Mouse (Mus musculus) spleen, adult 2 months (tissue): ENCODE data around the gene Asb2. TPM values are rescaled to one million over a fixed set of nuclear protein-coding genes. Genes with fewer than 3 reads are reported as not detected.

Experiments
- DNase-seq, 2 experiments: peaks; one replicate each; pipeline versions ENCODE4 v3.0.0 to v3.0.0-alpha.2; 2012 to 2021; ENCODE audit warnings: low spot score in 2 of 2, low read depth in 1 of 2
- H3K27ac ChIP-seq: fragments of 200-500 bp; 2 replicates; pipeline ENCODE4 v1.5.1; 2012; ENCODE audit warnings: low read length, inconsistent platforms; ENCODE audit not compliant: insufficient read depth
- H3K27me3 ChIP-seq: fragments of 200-500 bp; 2 replicates; pipeline ENCODE4 v1.6.1; 2012; ENCODE audit warnings: mild to moderate bottlenecking, moderate library complexity, low read length, inconsistent platforms; ENCODE audit not compliant: control insufficient read depth, insufficient read depth
- H3K36me3 ChIP-seq: fragments of 200-500 bp; 2 replicates; pipeline ENCODE4 v1.6.1; 2012; ENCODE audit warnings: mild to moderate bottlenecking, low read length, inconsistent platforms; ENCODE audit not compliant: control insufficient read depth, insufficient read depth
- H3K4me1 ChIP-seq: fragments of 200-500 bp; 2 replicates; pipeline ENCODE4 v1.6.1; 2011; ENCODE audit warnings: inconsistent platforms; ENCODE audit not compliant: control insufficient read depth, insufficient read depth, insufficient read length
- H3K4me3 ChIP-seq: fragments of 200-500 bp; 2 replicates; pipeline ENCODE4 v1.5.1; 2011; ENCODE audit warnings: mild to moderate bottlenecking, inconsistent platforms; ENCODE audit not compliant: insufficient read depth, insufficient read length; ENCODE audit errors: extremely low read depth
- CTCF ChIP-seq: fragments of 200-500 bp; IDR thresholded peaks from 2 replicates; pipeline ENCODE4 v1.5.1; 2011; ENCODE audit warnings: mild to moderate bottlenecking, inconsistent platforms; ENCODE audit not compliant: insufficient read depth, insufficient read length, insufficient replicate concordance; ENCODE audit errors: extremely low read depth
- POLR2A ChIP-seq: fragments of 200-500 bp; IDR thresholded peaks from 2 replicates; pipeline ENCODE4 v1.6.1; 2011; ENCODE audit warnings: low read depth, low read length, inconsistent platforms
- WGBS: fragments of 180-500 bp; shearing (Covaris S2); methylation state at CpG from one replicate; pipeline ENCODE4 v1.1.7; 2018; 5-methylcytosine and 5-hydroxymethylcytosine counted together
- polyA plus RNA-seq: library from polyadenylated mRNA; depleted of rRNA; stranded (reverse); fragments of >200 nt; gene quantifications from 2 replicates; pipeline ENCODE4 v1.2.3, GENCODE M21; 2012

Gene Asb2
- polyA plus RNA-seq, 1 experiment = 128 TPM

DNA sequence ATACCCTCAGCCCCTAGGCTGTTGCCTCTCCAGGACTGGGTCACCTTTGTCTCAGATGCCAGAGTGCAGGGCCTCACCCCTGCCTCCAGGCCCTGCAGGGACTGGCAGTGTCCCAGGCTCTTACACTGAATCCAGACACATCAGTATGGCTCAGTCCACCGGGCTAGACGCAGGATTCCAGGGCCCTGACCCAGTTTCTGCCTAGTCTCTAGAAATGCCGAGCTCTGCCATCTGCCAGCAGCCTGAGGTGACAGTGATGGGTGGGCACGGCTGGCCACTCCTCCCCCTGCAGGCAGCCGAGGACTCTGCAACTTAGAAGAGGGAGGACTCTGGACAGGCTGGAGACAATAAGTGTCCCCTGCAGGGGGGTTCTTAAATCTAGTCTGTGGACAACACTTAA, 2.3 kb downstream of the Asb2 start:
- Histone ChIP-seq H3K36me3 (no peaks in the 10 kb centered on the region), H3K27me3 (no peaks in the 10 kb centered on the region), H3K4me1 (no peaks in the 10 kb centered on the region), H3K27ac (no peak overlapping the region), H3K4me3 (no peak overlapping the region)
- no peak for DNase-seq
- TF ChIP-seq POLR2A = no peak
- TF ChIP-seq CTCF = no peak
- WGBS = 23% methylated on average over 5 of the region's 5 CpGs

DNA sequence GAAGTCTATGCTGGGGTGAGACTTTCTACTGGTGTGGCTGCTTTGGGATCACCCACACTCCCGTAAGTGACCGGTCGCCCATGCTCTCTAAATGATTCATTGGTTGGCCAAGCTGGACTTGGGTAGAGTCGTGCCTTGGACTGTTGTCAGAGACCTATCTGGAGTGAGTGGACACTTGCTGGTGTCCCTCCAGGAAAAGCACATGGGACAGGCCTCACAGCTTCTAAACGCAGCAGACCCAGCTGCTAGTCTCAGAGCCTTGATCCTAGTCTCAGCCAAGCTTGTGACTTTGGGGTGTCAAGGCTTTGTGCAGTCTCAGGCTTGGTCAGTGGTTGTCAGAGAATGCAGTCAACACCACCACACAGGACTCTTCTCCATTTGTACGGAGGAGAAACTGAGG, 3.1 kb downstream of the Asb2 start:
- Histone ChIP-seq H3K36me3 (no peaks in the 10 kb centered on the region), H3K27me3 (no peaks in the 10 kb centered on the region), H3K4me3 (no peak overlapping the region), H3K4me1 (peaks cover 6% of the 10 kb centered on the region; the same call in 1 of the 2 replicates), H3K27ac (no peak overlapping the region)
- TF ChIP-seq CTCF = no peak
- no peak for TF ChIP-seq POLR2A
- no peak for DNase-seq
- 90% methylated on average over 6 of the region's 6 CpGs for WGBS

DNA sequence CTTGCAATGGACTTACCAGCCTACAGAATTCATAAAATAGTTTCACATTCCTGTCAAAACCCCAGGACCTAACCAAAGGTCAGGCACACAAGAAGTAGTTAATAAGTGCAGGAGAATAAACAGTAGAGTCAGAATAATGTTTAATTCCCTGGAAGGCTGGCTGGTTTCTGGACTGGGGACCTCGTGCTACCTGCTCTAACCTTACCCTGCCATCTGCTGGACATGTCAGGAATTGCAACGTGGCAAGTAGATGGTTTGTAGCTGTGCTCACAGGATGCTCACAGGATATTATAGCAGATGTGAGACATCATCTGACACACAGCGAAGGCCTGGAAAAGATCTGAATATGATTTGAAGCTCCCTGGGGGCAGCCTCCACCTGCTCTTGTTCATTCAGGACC, 7.3 kb downstream of the Asb2 start:
- WGBS = 0% methylated on average over 3 of the region's 3 CpGs
- Histone ChIP-seq H3K4me3 (no peak overlapping the region), H3K4me1 (peaks cover 31% of the 10 kb centered on the region), H3K27me3 (no peaks in the 10 kb centered on the region), H3K36me3 (no peaks in the 10 kb centered on the region), H3K27ac (no peak overlapping the region)
- DNase-seq = peak; percentile 61 to 81
- TF ChIP-seq CTCF (peak; percentile 89; the same call in 1 of the 2 replicates), POLR2A (no peak)

DNA sequence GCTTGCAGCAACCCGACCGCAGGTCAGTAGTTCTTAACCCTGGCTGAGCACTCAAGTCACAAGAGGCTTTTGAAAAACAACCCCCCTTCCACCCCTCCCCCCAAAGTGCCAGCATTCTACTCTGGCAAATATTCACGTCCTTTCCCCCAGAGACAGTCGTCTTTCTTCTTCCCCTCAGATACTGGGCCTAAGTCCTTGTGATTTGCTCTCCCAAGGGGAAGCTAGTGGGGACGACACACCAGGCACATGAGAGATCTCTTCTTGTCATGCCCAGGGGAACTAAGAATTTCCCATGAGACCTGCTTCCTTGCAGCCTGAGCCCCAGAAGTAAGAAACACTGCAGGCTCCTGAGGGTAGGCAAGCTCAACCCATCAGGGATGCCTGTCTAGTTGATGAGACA, 8.4 kb downstream of the Asb2 start:
- H3K27ac ChIP-seq = peak overlapping the region; percentile 34; the same call in 1 of the 2 replicates
- H3K4me3 ChIP-seq = no peak overlapping the region
- no peak for TF ChIP-seq CTCF
- no peak for TF ChIP-seq POLR2A
- H3K4me1 ChIP-seq = peaks cover 36% of the 10 kb centered on the region
- H3K36me3 ChIP-seq = no peaks in the 10 kb centered on the region
- WGBS = 37% methylated on average over 5 of the region's 5 CpGs
- no peaks in the 10 kb centered on the region for H3K27me3 ChIP-seq
- no peak for DNase-seq

DNA sequence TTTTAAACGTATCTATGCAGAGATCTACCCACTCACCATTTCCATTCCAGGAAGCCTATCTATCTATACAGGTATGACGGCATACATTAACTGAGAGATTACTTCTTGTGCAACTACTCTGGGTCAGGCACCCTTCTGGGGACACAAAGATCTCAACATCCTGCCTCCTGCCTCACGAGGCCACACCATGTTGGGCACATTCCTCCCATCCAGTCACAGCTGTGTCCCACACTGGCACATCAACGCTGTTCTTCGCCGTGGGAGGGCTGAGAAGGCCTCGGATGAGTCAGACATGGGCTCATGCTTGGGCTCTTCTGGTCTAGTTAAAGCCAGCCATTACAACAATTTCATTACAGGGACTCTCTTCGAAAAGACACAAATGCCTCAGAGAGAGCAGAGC, 8.9 kb downstream of the Asb2 start:
- Histone ChIP-seq H3K27ac (peak overlapping the region; percentile 17), H3K4me3 (no peak overlapping the region), H3K27me3 (no peaks in the 10 kb centered on the region), H3K36me3 (no peaks in the 10 kb centered on the region), H3K4me1 (peaks cover 40% of the 10 kb centered on the region)
- 59% methylated on average over 8 of the region's 8 CpGs for WGBS
- DNase-seq = no peak
- no peak for TF ChIP-seq POLR2A
- TF ChIP-seq CTCF = no peak

DNA sequence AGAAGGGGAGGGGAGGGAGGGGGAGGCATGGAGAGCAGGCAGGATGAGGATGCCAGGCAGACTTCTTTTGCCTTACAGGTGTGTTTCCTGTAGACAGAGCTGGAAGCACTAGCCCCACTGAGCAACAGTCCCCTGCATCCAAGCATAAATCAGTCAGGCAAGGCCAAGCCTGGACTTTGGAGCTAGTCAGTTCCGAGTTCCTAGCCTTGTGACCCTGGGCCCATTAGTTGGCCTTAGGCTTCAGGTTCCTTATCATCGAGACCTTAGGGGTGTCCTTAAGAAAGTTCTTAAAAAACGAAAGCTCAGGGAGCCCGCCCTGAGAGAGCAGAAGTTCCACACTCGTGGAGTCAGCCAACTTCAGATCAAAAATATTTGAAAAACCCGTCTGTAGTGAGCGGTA, 10.9 kb downstream of the Asb2 start:
- H3K27me3 ChIP-seq = no peaks in the 10 kb centered on the region

DNA sequence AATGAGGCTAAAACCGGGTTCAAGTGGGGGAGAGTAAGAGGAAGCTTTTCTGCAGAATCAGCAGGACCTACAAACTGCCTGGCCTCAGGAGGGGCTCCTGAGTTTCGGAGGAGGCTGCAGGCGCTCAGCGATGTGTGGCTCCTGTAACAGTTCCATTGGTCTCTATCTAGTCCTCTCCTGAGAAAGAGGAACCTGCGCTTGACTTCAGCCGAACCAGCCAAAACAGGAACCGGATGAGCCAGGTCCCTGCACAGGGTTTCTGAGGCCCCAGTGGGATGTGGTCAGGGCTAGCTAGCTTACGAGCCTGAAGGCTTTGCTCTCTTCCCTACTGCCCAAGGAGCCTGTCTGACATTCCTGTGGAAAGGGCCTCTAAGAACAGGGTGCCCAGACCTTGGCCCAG, 12.3 kb downstream of the Asb2 start:
- no peaks in the 10 kb centered on the region for H3K27me3 ChIP-seq
- DNase-seq = peak; percentile 76 to 82
- peak overlapping the region; percentile 84 for H3K27ac ChIP-seq
- H3K36me3 ChIP-seq = no peaks in the 10 kb centered on the region
- WGBS = 16% methylated on average over 8 of the region's 8 CpGs
- peaks cover 69% of the 10 kb centered on the region for H3K4me1 ChIP-seq
- no peak overlapping the region for H3K4me3 ChIP-seq
- TF ChIP-seq POLR2A (no peak), CTCF (no peak)

More for the DNA sequence above, 10.9 kb downstream of the Asb2 start:
- WGBS = 80% methylated on average over 7 of the region's 7 CpGs
- no peak for DNase-seq
- Histone ChIP-seq H3K36me3 (no peaks in the 10 kb centered on the region), H3K4me3 (no peak overlapping the region), H3K27ac (no peak overlapping the region), H3K4me1 (peaks cover 58% of the 10 kb centered on the region)
- no peak for TF ChIP-seq CTCF
